Comparison of ENCODE assay signal across 26 mouse cellular contexts in the genomic region with DNA sequence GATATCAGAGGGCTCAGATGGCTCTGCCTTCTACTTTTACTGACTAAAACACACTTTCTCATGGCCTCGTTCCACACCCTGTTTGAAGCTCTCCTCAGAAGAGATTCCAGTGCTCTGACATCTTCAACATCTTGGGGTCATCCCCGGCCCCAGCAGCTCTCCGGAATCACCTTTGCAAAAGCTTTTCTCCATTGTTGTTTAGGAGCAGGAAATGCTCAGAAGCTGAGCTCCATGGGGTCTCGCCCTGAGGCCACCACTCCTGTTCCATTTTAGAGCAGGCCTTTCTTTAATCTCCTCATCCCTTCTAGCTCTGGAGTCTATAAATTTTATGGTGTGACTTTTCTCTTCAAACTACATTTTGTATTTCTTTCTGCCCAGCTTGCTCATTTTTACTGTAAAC. TPM values are rescaled to one million over a fixed set of nuclear protein-coding genes. Genes with fewer than 3 reads are reported as not detected.
"Had no signal": no experiment of that assay in that cellular context is flagged by ENCODE, and none has a peak within 500 bp of the region (broad histone marks: within the 10 kb centered on the region; RNA-seq: fewer than 3 reads in every experiment).

No protein-coding gene starts in this region.

- ATAC-seq: inflammation-experienced regulatory T-cells, adult 6 months; intestine, embryonic 15.5 days; intestine, postnatal 0 days had no signal

- H3K27me3 ChIP-seq: heart, embryonic 13.5 days; heart, embryonic 15.5 days; hindbrain, embryonic 13.5 days; hindbrain, embryonic 15.5 days; intestine, embryonic 15.5 days; limb, embryonic 13.5 days; limb, embryonic 15.5 days had no signal

- H3K4me3 ChIP-seq: heart, embryonic 13.5 days; heart, embryonic 15.5 days; hindbrain, embryonic 13.5 days; hindbrain, embryonic 15.5 days; intestine, embryonic 15.5 days; limb, embryonic 13.5 days; limb, embryonic 15.5 days; liver, embryonic 13.5 days; liver, embryonic 15.5 days had no signal

- H3K4me2 ChIP-seq: heart, embryonic 11.5 days; heart, embryonic 13.5 days; heart, embryonic 15.5 days; hindbrain, embryonic 13.5 days; hindbrain, embryonic 15.5 days; intestine, embryonic 15.5 days; limb, embryonic 13.5 days; limb, embryonic 15.5 days; liver, embryonic 13.5 days; liver, embryonic 15.5 days had no signal

- H3K9me3 ChIP-seq: heart, embryonic 13.5 days; heart, embryonic 15.5 days; hindbrain, embryonic 13.5 days; hindbrain, embryonic 15.5 days; intestine, embryonic 15.5 days; limb, embryonic 13.5 days; limb, embryonic 15.5 days; liver, embryonic 13.5 days; liver, embryonic 15.5 days had no signal

- H3K4me1 ChIP-seq: intestine, embryonic 15.5 days; liver, embryonic 13.5 days; liver, embryonic 15.5 days had no signal

- H3K27ac ChIP-seq: heart, embryonic 13.5 days; heart, embryonic 15.5 days; hindbrain, embryonic 13.5 days; hindbrain, embryonic 15.5 days; intestine, embryonic 15.5 days; limb, embryonic 13.5 days; limb, embryonic 15.5 days; liver, embryonic 13.5 days; liver, embryonic 15.5 days had no signal

- DNase-seq: gastrocnemius, postnatal 14 days; gastrocnemius, postnatal 36 days; heart, adult 11 months; heart, postnatal 14 days; heart, postnatal 36 days; kidney, adult 18-20 months; kidney, adult 8-10 months; kidney, postnatal 10 days; kidney, postnatal 36 days; layer of hippocampus, adult 9-11 months; layer of hippocampus, postnatal 36 days; left cerebral cortex, postnatal 4 days; liver, embryonic 13.5 days had no signal

- H3K36me3 ChIP-seq: heart, embryonic 13.5 days; heart, embryonic 15.5 days; hindbrain, embryonic 13.5 days; hindbrain, embryonic 15.5 days; intestine, embryonic 15.5 days; limb, embryonic 13.5 days; limb, embryonic 15.5 days; liver, embryonic 13.5 days; liver, embryonic 15.5 days had no signal

- H3K9ac ChIP-seq: heart, embryonic 13.5 days; heart, embryonic 15.5 days; hindbrain, embryonic 13.5 days; hindbrain, embryonic 15.5 days; intestine, embryonic 15.5 days; limb, embryonic 13.5 days; limb, embryonic 15.5 days; liver, embryonic 13.5 days; liver, embryonic 15.5 days had no signal

RNA-seq across cellular contexts. Expression of a gene that starts 6.5 kb away (rescaled TPM):
- total RNA-seq: hematopoietic stem cell, adult 5-6 weeks had no signal
- polyA plus RNA-seq: liver, adult 2 months had no signal
